Mouse (Mus musculus) layer of hippocampus, adult 2 months (tissue): Measurements from ENCODE around the gene Fam19a2. TPM values are rescaled to one million over a fixed set of nuclear protein-coding genes. Genes with fewer than 3 reads are reported as not detected.
A peak's percentile ranks its signal among the peaks of the same experiment; 100 is the strongest.

Experiments used
- DNase-seq, 2 experiments: peaks; one replicate each; pipeline ENCODE4 v3.0.0; 2022; ENCODE audit warnings: low spot score in 2 of 2
- H3K27ac ChIP-seq: fragments of 200-600 bp; 2 replicates; pipeline ENCODE4 v1.8.1; 2022
- H3K4me3 ChIP-seq: fragments of 200-600 bp; 2 replicates; pipeline ENCODE4 v1.8.1; 2022; ENCODE audit warnings: mild to moderate bottlenecking
- CTCF ChIP-seq: fragments of 200-600 bp; conservative IDR thresholded peaks from 2 replicates; pipeline ENCODE4 v1.8.1; 2022; ENCODE audit warnings: antibody characterized with exemption, mild to moderate bottlenecking, moderate library complexity
- total RNA-seq, 2 experiments: library from RNA; stranded (reverse); gene quantifications; 2 replicates each; pipeline ENCODE4 v1.2.3; 2021

The Fam19a2 gene
- total RNA-seq, 2 experiments from 2014 or later: 49.3 to 51.7 TPM

GRCm38 (mm10) chr10:123632029-123632428 lies 368.2 kb downstream of the Fam19a2 start:
- no peak for DNase-seq
- no peak for TF ChIP-seq CTCF
- H3K27ac ChIP-seq: no peak overlapping the region

GRCm38 (mm10) chr10:123636655-123637054 lies 372.9 kb downstream of the Fam19a2 start:
- H3K27ac ChIP-seq: no peak overlapping the region
- no peak overlapping the region for H3K4me3 ChIP-seq
- DNase-seq: no peak
- no peak for TF ChIP-seq CTCF

More at GRCm38 (mm10) chr10:123632029-123632428, 368.2 kb downstream of the Fam19a2 start:
- H3K4me3 ChIP-seq: no peak overlapping the region

- H3K4me3 ChIP-seq: no peak overlapping the region
- no peak overlapping the region for H3K27ac ChIP-seq
- no peak for TF ChIP-seq CTCF
- DNase-seq: no peak
Observed at GRCm38 (mm10) chr10:123637496-123637895, 373.7 kb downstream of the Fam19a2 start.

GRCm38 (mm10) chr10:123645568-123645967 lies 381.8 kb downstream of the Fam19a2 start:
- no peak overlapping the region for H3K4me3 ChIP-seq
- no peak overlapping the region for H3K27ac ChIP-seq
- DNase-seq: no peak
- TF ChIP-seq CTCF: peak; percentile 51

- DNase-seq: no peak
- Histone ChIP-seq H3K4me3 (no peak overlapping the region), H3K27ac (peak overlapping the region; percentile 43; the same call in 1 of the 2 replicates)
- no peak for TF ChIP-seq CTCF
Observed at GRCm38 (mm10) chr10:123671208-123671607, 407.4 kb downstream of the Fam19a2 start.

- no peak overlapping the region for H3K4me3 ChIP-seq
- DNase-seq: no peak
- no peak overlapping the region for H3K27ac ChIP-seq
- TF ChIP-seq CTCF: no peak
Observed at GRCm38 (mm10) chr10:123678284-123678864, 414.6 kb downstream of the Fam19a2 start.

GRCm38 (mm10) chr10:123682718-123683255 lies 419.0 kb downstream of the Fam19a2 start:
- TF ChIP-seq CTCF: no peak
- no peak overlapping the region for H3K27ac ChIP-seq
- no peak overlapping the region for H3K4me3 ChIP-seq
- DNase-seq: no peak

GRCm38 (mm10) chr10:123692186-123692925 lies 428.6 kb downstream of the Fam19a2 start:
- Histone ChIP-seq H3K4me3 (no peak overlapping the region), H3K27ac (no peak overlapping the region)
- TF ChIP-seq CTCF: no peak
- DNase-seq: no peak

- no peak overlapping the region for H3K4me3 ChIP-seq
- no peak overlapping the region for H3K27ac ChIP-seq
- no peak for DNase-seq
- TF ChIP-seq CTCF: no peak
Observed at GRCm38 (mm10) chr10:123692926-123693224, 429.1 kb downstream of the Fam19a2 start.

GRCm38 (mm10) chr10:123702595-123702994 lies 438.8 kb downstream of the Fam19a2 start:
- H3K4me3 ChIP-seq: no peak overlapping the region
- DNase-seq: no peak
- TF ChIP-seq CTCF: no peak
- no peak overlapping the region for H3K27ac ChIP-seq

- no peak for DNase-seq
- no peak overlapping the region for H3K4me3 ChIP-seq
- no peak overlapping the region for H3K27ac ChIP-seq
- TF ChIP-seq CTCF: no peak
Observed at GRCm38 (mm10) chr10:123707026-123707425, 443.2 kb downstream of the Fam19a2 start.

- peak in 1 of 2 experiments; percentile 2 for DNase-seq
- Histone ChIP-seq H3K27ac (0 out of 2 replicates have a peak overlapping the region, but pooled peaks have one; percentile 7), H3K4me3 (no peak overlapping the region)
- no peak for TF ChIP-seq CTCF
Observed at GRCm38 (mm10) chr10:123710738-123711137, 446.9 kb downstream of the Fam19a2 start.

- no peak overlapping the region for H3K4me3 ChIP-seq
- DNase-seq: no peak
- H3K27ac ChIP-seq: no peak overlapping the region
- no peak for TF ChIP-seq CTCF
Observed at GRCm38 (mm10) chr10:123721952-123722460, 458.2 kb downstream of the Fam19a2 start.
